Comparison of ENCODE assay signal across 8 mouse cellular contexts in genomic region chr12:33162541-33162940, GRCm38 (mm10). TPM values are rescaled to one million over a fixed set of nuclear protein-coding genes. Genes with fewer than 3 reads are reported as not detected.
DNase-seq lines count a peak whose midpoint lies in the region; ATAC-seq and TF ChIP-seq lines count a peak whose summit lies in the region.

No protein-coding gene starts in this region.

- ATAC-seq in lung, postnatal 0 days = peak; percentile 37; the same call in 1 of the 2 replicates
- ATAC-seq in embryonic facial prominence, embryonic 15.5 days (ENCODE audit: insufficient number of reproducible peaks, low FRiP score, low TSS enrichment, low read depth) = peak; percentile 79
- no peak for ATAC-seq in stomach, embryonic 16.5 days (ENCODE audit: insufficient read depth, low FRiP score)

- no peak for TF ChIP-seq CTCF in lung, postnatal 0 days (IDR thresholded peaks at IDR 0.05)

- no peak for TF ChIP-seq EP300 in lung, postnatal 0 days (IDR thresholded peaks at IDR 0.05)

- H3K36me3 ChIP-seq in lung, postnatal 0 days (ENCODE audit: insufficient read depth, low read length) = no peaks in the 10 kb centered on the region
- H3K36me3 ChIP-seq in embryonic facial prominence, embryonic 15.5 days = 0 out of 2 replicates have a peak, but pooled peaks cover 4% of the 10 kb centered on the region
- no peaks in the 10 kb centered on the region for H3K36me3 ChIP-seq in stomach, embryonic 16.5 days (ENCODE audit: control insufficient read depth, insufficient read depth, low read length)

- no peaks in the 10 kb centered on the region for H3K27me3 ChIP-seq in lung, postnatal 0 days (replicated peaks; ENCODE audit: insufficient read depth, low read length)
- H3K27me3 ChIP-seq in embryonic facial prominence, embryonic 15.5 days = no peaks in the 10 kb centered on the region
- H3K27me3 ChIP-seq in stomach, embryonic 16.5 days (ENCODE audit: control insufficient read depth, insufficient read depth, low read length) = no peaks in the 10 kb centered on the region

- H3K9me3 ChIP-seq in lung, postnatal 0 days (ENCODE audit: low read length) = no peaks in the 10 kb centered on the region
- no peaks in the 10 kb centered on the region for H3K9me3 ChIP-seq in embryonic facial prominence, embryonic 15.5 days (replicated peaks)
- no peaks in the 10 kb centered on the region for H3K9me3 ChIP-seq in stomach, embryonic 16.5 days (replicated peaks; ENCODE audit: control insufficient read depth, low read length)

- H3K4me2 ChIP-seq in lung, postnatal 0 days (replicated peaks; ENCODE audit: low read depth, low read length) = no peak overlapping the region
- peak overlapping the region; percentile 30; the same call in 1 of the 2 replicates for H3K4me2 ChIP-seq in embryonic facial prominence, embryonic 15.5 days (replicated peaks)
- peak overlapping the region; percentile 21 for H3K4me2 ChIP-seq in stomach, embryonic 16.5 days (ENCODE audit: low read depth, low read length)

- no peak overlapping the region for H3K27ac ChIP-seq in lung, postnatal 0 days (ENCODE audit: low read length)
- H3K27ac ChIP-seq in embryonic facial prominence, embryonic 15.5 days (replicated peaks) = peak overlapping the region; percentile 74
- peak overlapping the region; percentile 82 for H3K27ac ChIP-seq in stomach, embryonic 16.5 days (ENCODE audit: low read length)

- H3K4me1 ChIP-seq in lung, postnatal 0 days (ENCODE audit: insufficient read depth, low read depth, low read length) = no peaks in the 10 kb centered on the region
- H3K4me1 ChIP-seq in embryonic facial prominence, embryonic 15.5 days = peaks cover 19% of the 10 kb centered on the region
- peaks cover 7% of the 10 kb centered on the region; the same call in 1 of the 2 replicates for H3K4me1 ChIP-seq in stomach, embryonic 16.5 days (ENCODE audit: control insufficient read depth, insufficient read depth, low read length)

- no peak overlapping the region for H3K4me3 ChIP-seq in lung, postnatal 0 days (ENCODE audit: low read depth, low read length)
- no peak overlapping the region for H3K4me3 ChIP-seq in embryonic facial prominence, embryonic 15.5 days (replicated peaks)
- H3K4me3 ChIP-seq in stomach, embryonic 16.5 days (replicated peaks; ENCODE audit: low read length) = no peak overlapping the region

- no peak overlapping the region for H3K9ac ChIP-seq in lung, postnatal 0 days (replicated peaks; ENCODE audit: low read depth)
- H3K9ac ChIP-seq in embryonic facial prominence, embryonic 15.5 days = no peak overlapping the region
- H3K9ac ChIP-seq in stomach, embryonic 16.5 days (ENCODE audit: low read length) = peak overlapping the region; percentile 44; the same call in 1 of the 2 replicates

- WGBS in lung, postnatal 0 days = 34% methylated on average over 12 of the region's 12 CpGs
- 24% methylated on average over 12 of the region's 12 CpGs for WGBS in embryonic facial prominence, embryonic 15.5 days
- 41% methylated on average over 12 of the region's 12 CpGs for WGBS in stomach, embryonic 16.5 days

- no peak for DNase-seq in lung, postnatal 0 days (ENCODE audit: low spot score)
- DNase-seq in lung, postnatal 36 days = no peak
- DNase-seq in kidney, postnatal 4 days = peak; percentile 65 to 72
- no peak for DNase-seq in adrenal gland, postnatal 10 days
- no peak for DNase-seq in right cerebral cortex, postnatal 36 days (ENCODE audit: low spot score in 2 of 2)
- no peak for DNase-seq in Muller cell, postnatal 12 days (ENCODE audit: inconsistent ontology term)

RNA-seq across cellular contexts. Expression of gene Atxn7l1, which starts 15.0 kb away (rescaled TPM):
- polyA plus RNA-seq in lung, postnatal 0 days (2015; fragmentation: Nextera tagmentation; extraction: Ambion mirVana) = 9.6 and 10.2 TPM in 2 replicates
- 12.7 and 14.9 TPM in 2 replicates for polyA plus RNA-seq in embryonic facial prominence, embryonic 15.5 days (2015; fragmentation: Nextera tagmentation; extraction: Ambion mirVana)
- 12.4 and 13.3 TPM in 2 replicates for polyA plus RNA-seq in stomach, embryonic 16.5 days (2015; fragmentation: Nextera tagmentation; extraction: Ambion mirVana)
- 10 to 100 TPM; 20.1 to 32.3 TPM for total RNA-seq in adrenal gland, postnatal 10 days (2021)

Comparison
In these comparisons a context has a peak if more than half of its experiments do, and no peak if none do; other contexts are left out.
1. DNase-seq: peak in kidney, postnatal 4 days (2 of 2); none in lung, postnatal 0 days (single experiment), lung, postnatal 36 days (single experiment), adrenal gland, postnatal 10 days (single experiment), right cerebral cortex, postnatal 36 days (0 of 2) and Muller cell, postnatal 12 days (single experiment).